Mouse (Mus musculus) left cerebral cortex, adult 9 months (tissue): ENCODE measurements around the gene Ppfia3.

Experiments
- DNase-seq, 2 experiments: peaks; one replicate each; pipeline ENCODE4 v3.0.0; 2022; ENCODE audit warnings: low spot score in 2 of 2

Gene Ppfia3

GRCm38 (mm10) chr7:45312686-45313453 is 53.9 kb downstream of the Ppfia3 start:
- DNase-seq: no peak

DNA sequence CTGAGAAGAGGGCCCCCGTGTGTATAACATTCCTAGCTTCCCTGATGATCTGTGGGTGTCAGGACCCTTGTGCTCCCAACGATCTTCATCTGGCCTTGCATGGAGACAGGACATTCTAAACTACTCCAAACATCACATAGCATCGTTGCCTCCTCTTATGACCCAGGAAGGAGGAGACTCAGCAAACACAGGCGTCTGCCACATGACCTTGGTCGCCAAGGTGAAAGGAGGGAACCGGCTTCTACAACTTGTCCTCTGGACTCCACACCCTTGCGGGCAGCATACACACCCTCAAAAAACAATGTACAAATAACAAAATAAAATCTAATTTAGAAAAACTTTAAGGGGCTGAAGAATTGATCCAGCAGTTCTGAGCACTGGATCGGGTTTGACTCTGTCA is 54.8 kb downstream of the Ppfia3 start:
- DNase-seq: no peak

DNA sequence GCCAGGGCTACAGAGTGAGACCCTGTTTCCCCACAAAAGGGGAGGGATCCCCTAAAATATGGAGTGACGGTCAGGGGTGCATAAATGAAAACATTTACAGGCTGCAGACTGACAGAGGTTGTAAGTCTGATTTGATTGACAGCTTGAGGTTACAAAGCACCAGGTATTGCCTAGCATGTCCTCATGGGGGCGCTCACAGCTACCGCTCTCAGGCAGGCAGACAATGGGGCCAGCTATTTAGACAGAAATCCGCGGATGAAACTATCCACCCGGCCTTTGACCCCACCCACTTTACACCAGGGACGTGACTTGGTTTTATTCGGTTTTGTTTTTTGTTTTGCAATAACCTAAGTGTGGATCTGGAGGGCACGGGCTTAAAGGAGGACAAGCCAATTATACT is 57.4 kb downstream of the Ppfia3 start:
- no peak for DNase-seq

DNA sequence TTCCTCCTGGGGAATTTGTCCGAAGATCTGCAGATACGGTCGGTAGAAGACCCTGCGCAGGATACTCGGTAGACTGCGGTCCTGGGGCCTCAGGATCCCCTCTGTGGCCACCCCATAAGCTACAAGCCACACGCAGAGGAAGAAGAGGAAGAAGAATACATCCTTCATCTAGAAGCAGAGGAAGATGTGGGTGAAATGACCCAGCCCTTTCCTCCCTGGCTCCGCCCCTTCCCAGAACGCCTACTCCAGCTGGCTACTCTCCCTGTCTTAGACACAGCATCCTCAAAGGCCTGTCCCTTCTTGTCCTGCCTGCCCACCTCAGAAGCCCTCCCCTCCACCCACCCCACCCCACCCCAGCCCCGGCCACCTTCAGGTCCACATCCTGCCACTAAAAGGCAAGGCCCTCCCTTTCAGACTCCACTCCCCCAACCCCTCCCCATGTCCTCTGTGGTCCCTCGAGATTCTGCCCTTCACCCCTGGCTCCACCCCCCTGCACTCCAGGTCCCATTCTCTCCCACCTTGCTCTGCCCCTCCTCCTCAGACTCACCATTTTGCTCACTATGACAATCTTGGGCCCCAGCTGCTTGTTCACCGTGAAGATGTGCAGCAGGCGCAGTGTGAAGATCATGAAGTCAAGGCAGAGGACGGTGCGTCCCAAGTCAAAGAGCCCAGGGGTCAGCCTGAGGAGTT is 58.1 kb downstream of the Ppfia3 start:
- DNase-seq: no peak

DNA sequence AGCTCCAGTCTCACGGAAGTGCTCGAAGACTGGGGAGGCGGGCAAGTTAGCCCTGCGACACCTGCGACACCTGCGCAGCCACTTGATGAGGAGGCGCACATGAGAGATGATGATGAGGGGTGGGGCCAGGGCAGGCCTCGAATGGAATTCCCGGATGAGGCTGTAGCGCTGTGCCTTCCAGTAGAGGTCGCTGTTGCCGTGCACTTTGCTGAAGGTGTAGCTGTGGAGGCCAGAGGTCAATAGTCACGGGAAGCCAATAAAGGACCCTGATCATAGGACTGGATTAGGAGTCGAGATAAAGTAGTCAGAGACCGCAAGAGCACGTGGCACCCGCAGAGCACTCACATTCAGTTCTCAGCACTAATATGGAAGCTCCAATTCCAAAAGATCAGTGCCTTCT is 61.5 kb downstream of the Ppfia3 start:
- peak in 1 of 2 experiments; percentile 77 for DNase-seq

GRCm38 (mm10) chr7:45304869-45305268 is 62.0 kb downstream of the Ppfia3 start:
- DNase-seq: no peak

DNA sequence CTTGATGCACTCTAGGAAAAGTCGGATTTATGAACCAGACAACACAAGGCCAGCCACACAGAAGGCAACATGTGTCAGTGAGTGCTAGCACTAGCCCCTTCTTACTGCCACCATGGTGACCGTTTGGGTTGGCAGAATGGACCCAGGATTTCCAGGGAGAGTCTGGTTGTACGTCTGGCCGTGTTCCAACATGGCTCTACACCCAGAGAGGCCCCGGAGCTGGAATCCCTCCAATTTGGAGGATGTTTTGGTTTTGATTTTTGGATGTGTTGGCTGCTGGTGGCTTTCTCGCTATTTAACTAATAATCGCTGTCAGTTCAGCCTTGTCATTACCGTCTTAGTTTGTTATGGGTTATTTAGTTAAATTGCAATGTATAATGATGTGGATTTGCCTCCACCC is 64.2 kb downstream of the Ppfia3 start:
- DNase-seq: no peak

DNA sequence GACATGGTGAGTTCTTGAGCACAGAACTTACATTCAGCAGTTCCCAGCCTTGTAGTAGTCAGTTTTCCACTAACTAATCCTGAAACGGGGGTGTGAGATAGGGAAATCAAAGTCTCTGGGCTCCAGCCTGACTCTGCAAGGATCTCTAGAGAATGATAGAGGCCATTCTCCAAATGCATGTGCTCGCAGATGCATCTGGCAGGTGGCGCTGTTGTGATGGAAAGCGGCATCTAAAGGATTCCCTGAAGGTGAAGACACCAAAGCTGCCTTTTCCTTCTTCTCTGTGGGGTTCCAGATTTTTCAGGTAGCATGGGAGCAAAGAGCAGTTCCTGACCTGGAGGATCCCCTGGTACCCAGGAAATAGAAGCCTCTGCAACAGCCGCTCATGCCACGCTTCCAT is 66.5 kb downstream of the Ppfia3 start:
- DNase-seq: peak in 1 of 2 experiments; percentile 86

DNA sequence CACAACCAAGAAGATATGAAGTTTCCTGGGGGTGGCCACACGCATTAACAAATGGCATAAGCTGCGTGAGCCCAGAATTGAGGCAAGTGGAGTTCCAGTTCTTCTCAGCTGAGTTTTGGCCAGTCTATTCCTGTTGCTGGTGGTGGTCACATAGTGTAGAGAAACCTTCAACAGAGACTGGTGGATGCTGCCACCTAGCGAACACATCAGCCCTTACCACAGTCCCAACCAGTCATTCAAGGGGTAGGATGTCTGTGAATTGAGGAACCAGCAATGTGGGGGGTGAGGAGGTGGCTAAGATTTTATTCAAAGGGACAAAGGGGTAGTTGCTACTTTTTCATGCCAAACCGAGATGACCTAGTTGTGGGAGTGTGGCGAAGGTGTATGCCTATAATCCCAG is 67.1 kb downstream of the Ppfia3 start:
- peak in 1 of 2 experiments; percentile 86 for DNase-seq

- DNase-seq: no peak
Observed at GRCm38 (mm10) chr7:45297563-45297962, 69.3 kb downstream of the Ppfia3 start.

- DNase-seq: no peak
Observed at GRCm38 (mm10) chr7:45296626-45297025, 70.2 kb downstream of the Ppfia3 start.
